Mouse (Mus musculus) mouse embryonic stem cell (cell line): ENCODE results near the gene Zfp668.

Source experiments
- in situ Hi-C, 2 experiments: fragments of 300-500 bp; cut with MboI; formaldehyde crosslinking; loops; 1 replicate in 1 of 2; 3 replicates in 1 of 2; pipeline ENCODE4 v1.14.3; 2019 to 2020; ENCODE audit warnings: low sequenced_read_pairs in 2 of 2, low pct_unique_long_range_greater_than_20kb in 1 of 2, mixed read lengths in 1 of 2; ENCODE audit not compliant: unreplicated experiment in 1 of 2

Gene Zfp668

GRCm38 (mm10) chr7:127876467-127877348, at the start of gene Zfp668:
Zfp668 (minus strand) TSS chr7:127876828.
- in situ Hi-C loops, result no loop called here

GRCm38 (mm10) chr7:127926066-127926465, 49.4 kb upstream of the Zfp668 start:
- in situ Hi-C loops, result no loop called here

GRCm38 (mm10) chr7:127925252-127925651, 48.6 kb upstream of the Zfp668 start:
- in situ Hi-C loops, result no loop called here

DNA sequence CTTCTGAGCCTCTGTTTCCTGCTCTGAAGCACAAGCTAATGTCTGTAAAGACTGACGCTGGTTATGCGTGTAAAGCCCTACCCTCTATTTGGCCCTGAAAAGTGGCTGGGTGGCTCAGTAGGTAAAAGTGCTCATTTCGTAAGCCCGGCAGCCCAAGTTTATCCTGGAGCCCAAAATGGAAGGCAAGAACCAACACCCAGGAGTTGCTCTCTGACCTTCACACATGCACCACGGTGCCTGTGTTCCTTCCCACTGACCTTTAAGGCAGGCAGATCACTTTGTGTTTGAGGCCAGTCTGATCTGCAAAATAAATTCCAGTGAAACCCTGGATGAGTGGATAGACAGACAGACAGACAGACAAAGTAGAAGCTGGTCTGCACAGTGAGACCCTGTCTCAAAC, 47.1 kb upstream of the Zfp668 start:
- in situ Hi-C loops, result no loop called here

DNA sequence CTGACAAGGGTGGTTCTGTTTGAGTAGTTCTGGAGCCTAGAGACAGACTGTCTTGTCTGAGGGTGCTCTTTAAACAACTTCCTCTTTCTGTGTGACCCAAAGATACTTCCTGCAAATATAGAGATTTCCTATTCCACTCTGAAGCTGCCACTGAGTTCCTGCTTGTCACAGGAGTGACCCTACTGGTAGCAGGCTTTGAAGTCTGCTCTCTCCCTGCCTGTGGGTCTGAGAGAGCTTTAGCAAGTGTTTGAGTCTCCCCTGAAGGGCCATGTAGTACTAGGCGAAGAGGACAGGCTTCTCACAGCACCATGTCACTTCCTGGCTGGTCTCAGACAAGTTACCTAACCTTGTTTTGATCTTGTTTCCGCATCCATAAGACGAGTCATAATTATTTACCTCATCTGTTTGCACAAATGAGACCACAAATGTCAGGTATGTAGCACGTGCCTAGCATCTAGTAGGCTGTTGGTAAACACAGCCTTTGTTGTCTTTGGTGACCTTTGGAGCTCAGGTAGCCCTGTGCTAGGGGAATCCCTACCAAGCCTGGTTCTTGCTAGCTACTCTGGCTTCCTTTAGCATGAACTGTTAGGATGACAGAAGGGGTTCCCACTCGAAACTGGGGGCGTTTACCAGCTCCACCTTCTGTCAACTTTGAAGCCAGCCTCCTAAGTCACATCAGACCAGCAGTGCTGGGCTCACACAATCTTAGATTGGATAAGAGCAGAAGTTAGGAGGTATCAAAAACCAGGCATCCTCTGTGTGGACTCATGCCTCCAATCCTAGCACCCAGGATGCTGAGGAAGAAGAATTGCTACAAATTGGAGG, 46.0 kb upstream of the Zfp668 start:
- in situ Hi-C loops, result no loop called here

GRCm38 (mm10) chr7:127921516-127921915, 44.9 kb upstream of the Zfp668 start:
- in situ Hi-C loops, result no loop called here

- in situ Hi-C loops, result no loop called here
Measured at GRCm38 (mm10) chr7:127919290-127919689, 42.7 kb upstream of the Zfp668 start.

- in situ Hi-C loops, result no loop called here
Measured at GRCm38 (mm10) chr7:127918203-127918602, 41.6 kb upstream of the Zfp668 start.

DNA sequence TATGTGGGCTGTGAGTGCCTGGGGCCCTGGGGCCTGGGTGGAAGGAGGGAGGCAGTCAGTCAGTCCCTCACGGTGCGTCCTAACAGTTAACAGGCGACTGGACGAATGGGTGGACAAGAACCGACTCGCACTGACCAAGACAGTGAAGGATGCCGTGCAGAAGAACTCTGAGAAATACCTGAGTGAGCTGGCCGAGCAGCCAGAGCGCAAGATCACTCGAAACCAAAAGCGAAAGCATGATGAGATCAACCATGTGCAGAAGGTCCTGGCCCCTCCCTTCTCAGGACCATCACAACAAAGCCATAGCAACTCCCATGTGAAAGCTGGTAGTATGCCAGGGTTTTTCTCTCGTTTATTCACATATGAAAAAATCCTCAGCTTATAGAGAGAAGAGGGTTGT, 38.7 kb upstream of the Zfp668 start:
- in situ Hi-C loops, result no loop called here

GRCm38 (mm10) chr7:127912938-127913337, 36.3 kb upstream of the Zfp668 start:
- in situ Hi-C loops, result no loop called here

- in situ Hi-C loops, result no loop called here
Measured at GRCm38 (mm10) chr7:127912190-127912871, 35.7 kb upstream of the Zfp668 start, which contains the start of gene Kat8. Kat8 (plus strand) TSS chr7:127912516.

DNA sequence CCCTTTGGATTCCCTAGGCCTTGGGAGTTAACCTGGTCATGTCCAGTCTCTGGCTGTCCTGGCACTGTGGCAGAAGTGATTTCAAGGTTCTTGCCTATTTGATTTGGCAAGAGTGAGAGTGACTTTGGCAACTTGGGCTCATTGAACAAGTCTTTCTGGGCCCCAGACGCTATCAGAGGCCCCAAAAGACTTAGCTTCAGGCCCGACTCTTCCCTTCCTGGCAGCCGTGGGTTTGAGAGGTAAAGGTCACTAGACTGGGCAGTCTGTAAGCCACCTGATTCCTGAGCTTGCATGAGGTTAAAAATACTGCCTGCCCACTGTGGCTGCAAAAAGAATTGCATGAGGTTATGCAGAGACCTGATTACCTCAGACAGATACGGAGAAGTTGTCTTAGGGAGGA, 32.0 kb upstream of the Zfp668 start:
- in situ Hi-C loops, result no loop called here

DNA sequence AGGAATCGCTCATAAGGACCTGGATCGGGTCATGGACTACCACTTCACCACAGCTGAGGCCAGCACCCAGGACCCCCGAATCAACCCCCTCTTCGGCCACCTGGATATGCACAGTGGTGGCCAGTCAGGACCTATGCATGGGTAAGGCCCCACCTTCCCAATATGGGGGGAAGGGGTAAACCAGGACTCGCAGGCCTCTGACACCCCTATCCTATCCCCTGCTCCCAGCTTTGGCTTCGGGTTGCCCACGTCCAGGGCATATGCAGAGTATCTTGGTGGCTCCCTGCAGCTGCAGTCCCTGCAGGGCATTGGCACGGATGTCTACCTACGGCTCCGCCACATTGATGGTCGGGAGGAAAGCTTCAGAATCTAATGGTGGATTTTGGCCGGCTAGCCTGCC, 31.3 kb upstream of the Zfp668 start:
- in situ Hi-C loops, result no loop called here

DNA sequence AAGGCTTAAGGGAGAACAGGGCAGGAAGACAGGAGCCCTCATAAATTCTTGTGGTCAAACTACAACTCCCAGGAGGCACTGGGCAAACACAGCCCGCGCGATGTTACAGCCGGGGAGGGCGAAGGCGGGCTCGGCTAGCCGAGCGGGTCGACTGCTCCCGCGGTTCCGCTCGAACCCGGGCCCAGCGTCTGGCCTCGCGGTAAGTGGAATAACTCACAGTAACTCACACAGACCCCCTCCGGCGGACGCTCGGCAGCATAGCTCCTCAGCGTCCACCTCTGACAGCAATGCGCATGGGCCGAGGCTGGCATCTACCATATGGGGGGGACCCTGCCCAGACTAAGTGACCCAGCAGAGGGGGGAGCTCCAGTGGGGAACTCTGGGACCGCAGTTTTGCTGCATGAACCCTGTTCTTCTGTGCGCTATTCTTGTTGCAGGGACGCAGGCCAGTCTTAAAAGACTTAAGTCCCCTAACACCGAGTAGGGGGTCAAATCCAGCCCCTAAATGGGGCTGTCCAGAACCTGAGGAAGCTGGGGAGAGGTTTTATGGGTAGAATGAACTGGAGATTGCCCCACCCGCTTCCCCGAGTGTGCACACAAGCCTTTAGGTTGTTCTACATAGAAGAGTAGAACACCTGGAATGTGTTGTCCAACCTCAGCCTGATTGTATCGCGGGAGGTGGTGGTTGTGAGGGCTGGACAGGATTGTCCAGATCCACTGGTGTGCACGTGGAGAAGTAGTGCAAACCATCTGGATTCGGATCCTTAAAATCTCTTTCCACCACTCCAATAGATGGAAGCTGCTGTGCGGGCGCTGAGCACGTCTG, 27.6 kb upstream of the Zfp668 start, which contains the start of gene Bckdk:
Bckdk (plus strand) TSS at position 112 of the 826 bp plus-strand sequence.
- in situ Hi-C loops, result no loop called here

DNA sequence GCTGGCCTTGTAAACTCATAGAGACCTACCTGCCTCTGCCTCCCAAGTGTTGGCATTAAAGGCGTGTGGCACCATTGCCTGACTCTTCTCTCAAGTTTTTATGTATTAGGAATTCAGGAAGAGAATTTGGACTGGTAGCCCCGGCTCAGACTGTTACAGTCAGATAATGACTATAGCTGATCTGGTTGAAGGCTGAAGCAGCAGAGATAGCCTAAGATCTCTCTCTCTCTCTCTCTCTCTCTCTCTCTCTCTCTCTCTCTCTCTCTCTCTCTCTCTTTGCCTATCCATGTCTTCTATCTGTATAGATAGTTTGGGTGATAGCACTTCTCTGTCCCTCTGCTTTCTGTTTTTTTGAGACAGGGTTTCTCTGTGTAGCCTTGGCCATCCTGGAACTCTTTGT, 25.1 kb upstream of the Zfp668 start:
- in situ Hi-C loops, result no loop called here

GRCm38 (mm10) chr7:127899997-127900396, 23.4 kb upstream of the Zfp668 start:
- in situ Hi-C loops, result no loop called here

GRCm38 (mm10) chr7:127898179-127898956, 21.7 kb upstream of the Zfp668 start:
- in situ Hi-C loops, result no loop called here
